Mouse (Mus musculus): ENCODE measurements around the gene S1pr4. TPM values are rescaled to one million over a fixed set of nuclear protein-coding genes. Genes with fewer than 3 reads are reported as not detected.

Gene S1pr4
- polyA plus RNA-seq, 1 experiment from 2014 or later, result 7.4 TPM

GRCm38 (mm10) chr10:81496969-81497368, 3.0 kb downstream of the S1pr4 start:
- peak overlapping the region; percentile 74 for H3K4me2 ChIP-seq (ENCODE audit: low read depth, low read length)
- peak overlapping the region; percentile 74 for H3K4me3 ChIP-seq (ENCODE audit: low read depth, low read length)
- no peaks in the 10 kb centered on the region for H3K9me3 ChIP-seq (ENCODE audit: low read length)
- peaks cover 25% of the 10 kb centered on the region for H3K4me1 ChIP-seq (ENCODE audit: insufficient read depth)
- DNase-seq (no peak), ATAC-seq (no peak)
- peak overlapping the region; percentile 80 for H3K27ac ChIP-seq (ENCODE audit: low read depth)
- no peak for TF ChIP-seq EP300 (IDR thresholded peaks at IDR 0.05; ENCODE audit: low read depth)
- no peak for TF ChIP-seq CTCF (IDR thresholded peaks at IDR 0.05; ENCODE audit: low read depth)
- peak overlapping the region; percentile 71 for H3K9ac ChIP-seq (replicated peaks)
- 19% methylated on average over 4 of the region's 4 CpGs for WGBS (ENCODE audit: insufficient replicate concordance)
- H3K36me3 ChIP-seq (replicated peaks; ENCODE audit: insufficient read depth, low read length), result peaks cover 13% of the 10 kb centered on the region
- H3K27me3 ChIP-seq (ENCODE audit: insufficient read depth, low read length), result no peaks in the 10 kb centered on the region

- DNase-seq, result peak; percentile 99
- Histone ChIP-seq H3K4me3 (ENCODE audit: low read depth, low read length) (peak within 1 kb of the TSS; percentile 74), H3K27ac (ENCODE audit: low read depth) (peak within 1 kb of the TSS; percentile 80), H3K4me1 (ENCODE audit: insufficient read depth) (peaks cover 25% of the 10 kb centered on the region), H3K4me2 (ENCODE audit: low read depth, low read length) (peak within 1 kb of the TSS; percentile 99), H3K9ac (replicated peaks) (peak within 1 kb of the TSS; percentile 89), H3K36me3 (replicated peaks; ENCODE audit: insufficient read depth, low read length) (peaks cover 18% of the 10 kb centered on the region), H3K9me3 (ENCODE audit: low read length) (no peaks in the 10 kb centered on the region), H3K27me3 (ENCODE audit: insufficient read depth, low read length) (no peaks in the 10 kb centered on the region)
- under 1% methylated on average over 45 of the region's 45 CpGs for WGBS (ENCODE audit: insufficient replicate concordance)
- peak; percentile 94 for ATAC-seq
- TF ChIP-seq CTCF (IDR thresholded peaks at IDR 0.05; ENCODE audit: low read depth) (no peak), EP300 (IDR thresholded peaks at IDR 0.05; ENCODE audit: low read depth) (no peak)
Observed at GRCm38 (mm10) chr10:81496264-81496901, 3.5 kb downstream of the S1pr4 start, which contains the start of gene Ncln. Gene Ncln (minus strand): TSS chr10:81496392.

GRCm38 (mm10) chr10:81495616-81496263, 4.2 kb downstream of the S1pr4 start:
- peak overlapping the region; percentile 75 for H3K27ac ChIP-seq (ENCODE audit: low read depth)
- no peaks in the 10 kb centered on the region for H3K27me3 ChIP-seq (ENCODE audit: insufficient read depth, low read length)
- peak overlapping the region; percentile 74 for H3K4me3 ChIP-seq (ENCODE audit: low read depth, low read length)
- peaks cover 25% of the 10 kb centered on the region for H3K36me3 ChIP-seq (replicated peaks; ENCODE audit: insufficient read depth, low read length)
- TF ChIP-seq EP300 (IDR thresholded peaks at IDR 0.05; ENCODE audit: low read depth), result no peak
- peak; percentile 12; the same call in 1 of the 2 replicates for TF ChIP-seq CTCF (IDR thresholded peaks at IDR 0.05; ENCODE audit: low read depth)
- peak overlapping the region; percentile 99 for H3K4me2 ChIP-seq (ENCODE audit: low read depth, low read length)
- H3K9ac ChIP-seq (replicated peaks), result peak overlapping the region; percentile 89
- H3K9me3 ChIP-seq (ENCODE audit: low read length), result no peaks in the 10 kb centered on the region
- DNase-seq, result no peak
- ATAC-seq, result peak; percentile 22
- peaks cover 25% of the 10 kb centered on the region for H3K4me1 ChIP-seq (ENCODE audit: insufficient read depth)
- under 1% methylated on average over 40 of the region's 41 CpGs for WGBS (ENCODE audit: insufficient replicate concordance)

- Histone ChIP-seq H3K4me3 (ENCODE audit: low read depth, low read length) (peak overlapping the region; percentile 74), H3K4me1 (ENCODE audit: insufficient read depth) (peaks cover 23% of the 10 kb centered on the region), H3K9me3 (ENCODE audit: low read length) (no peaks in the 10 kb centered on the region), H3K27me3 (ENCODE audit: insufficient read depth, low read length) (no peaks in the 10 kb centered on the region), H3K4me2 (ENCODE audit: low read depth, low read length) (peak overlapping the region; percentile 99), H3K36me3 (replicated peaks; ENCODE audit: insufficient read depth, low read length) (peaks cover 31% of the 10 kb centered on the region), H3K9ac (replicated peaks) (peak overlapping the region; percentile 89), H3K27ac (ENCODE audit: low read depth) (peak overlapping the region; percentile 75)
- ATAC-seq (no peak), DNase-seq (no peak)
- WGBS (ENCODE audit: insufficient replicate concordance), result 52% methylated on average over 6 of the region's 6 CpGs
- TF ChIP-seq CTCF (IDR thresholded peaks at IDR 0.05; ENCODE audit: low read depth), result no peak
- TF ChIP-seq EP300 (IDR thresholded peaks at IDR 0.05; ENCODE audit: low read depth), result no peak
Observed at GRCm38 (mm10) chr10:81495151-81495550, 4.8 kb downstream of the S1pr4 start.

- peak overlapping the region; percentile 74 for H3K4me3 ChIP-seq (ENCODE audit: low read depth, low read length)
- 67% methylated on average over 11 of the region's 11 CpGs for WGBS (ENCODE audit: insufficient replicate concordance)
Observed at GRCm38 (mm10) chr10:81494260-81495041, 5.5 kb downstream of the S1pr4 start.

More at GRCm38 (mm10) chr10:81494260-81495041, 5.5 kb downstream of the S1pr4 start:
- no peaks in the 10 kb centered on the region for H3K9me3 ChIP-seq (ENCODE audit: low read length)
- TF ChIP-seq EP300 (IDR thresholded peaks at IDR 0.05; ENCODE audit: low read depth), result no peak
- no peak for TF ChIP-seq CTCF (IDR thresholded peaks at IDR 0.05; ENCODE audit: low read depth)
- peak overlapping the region; percentile 99 for H3K4me2 ChIP-seq (ENCODE audit: low read depth, low read length)
- H3K27ac ChIP-seq (ENCODE audit: low read depth), result peak overlapping the region; percentile 75
- H3K9ac ChIP-seq (replicated peaks), result peak overlapping the region; percentile 89
- H3K27me3 ChIP-seq (ENCODE audit: insufficient read depth, low read length), result no peaks in the 10 kb centered on the region
- ATAC-seq (no peak), DNase-seq (peak; percentile 56)
- peaks cover 23% of the 10 kb centered on the region for H3K4me1 ChIP-seq (ENCODE audit: insufficient read depth)
- H3K36me3 ChIP-seq (replicated peaks; ENCODE audit: insufficient read depth, low read length), result peaks cover 38% of the 10 kb centered on the region

All from liver, postnatal 0 days (tissue).